Mouse (Mus musculus) activated CD4-positive, CD25-positive, alpha-beta regulatory T cell, adult 4 months (primary cell): ENCODE data around the gene Ehmt2. TPM values are rescaled to one million over a fixed set of nuclear protein-coding genes. Genes with fewer than 3 reads are reported as not detected.
A peak's percentile ranks its signal among the peaks of the same experiment; 100 is the strongest.
"Not testable (repeated sequence)": the region's sequence is repeated elsewhere in the genome, so short reads cannot be mapped to it uniquely, and the experiment has no call there.

Source experiments
- ATAC-seq: one replicate; pipeline ENCODE4 v1.8.0; 2017
- polyA plus RNA-seq, 2 experiments: library from polyadenylated mRNA; unstranded; fragments of 100-300 nt; shearing (Covaris generic); gene quantifications; one replicate each; pipeline ENCODE4 v1.2.1; 2017

Ehmt2 gene
- polyA plus RNA-seq, 2 experiments from 2014 or later, result 32.8 to 37.0 TPM

DNA sequence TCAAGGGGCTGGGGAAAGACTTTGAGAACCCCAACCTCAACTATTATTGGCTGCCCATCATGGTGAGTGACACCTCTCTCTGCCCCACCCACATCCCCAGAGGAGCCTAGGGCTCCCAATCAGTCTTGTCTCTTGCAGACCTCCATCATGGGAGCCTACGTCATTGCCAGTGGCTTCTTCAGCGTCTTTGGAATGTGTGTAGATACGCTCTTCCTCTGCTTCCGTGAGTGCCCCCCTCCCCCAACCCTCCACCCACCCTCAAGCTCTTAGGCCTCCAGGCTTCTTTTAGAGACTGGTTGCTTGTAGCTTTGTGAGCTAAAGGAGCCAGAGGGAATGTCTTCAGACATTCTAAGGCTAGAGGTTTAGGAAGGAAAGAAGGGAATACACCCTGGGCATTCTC is 30.6 kb downstream of the Ehmt2 start:
- no peak for ATAC-seq

DNA sequence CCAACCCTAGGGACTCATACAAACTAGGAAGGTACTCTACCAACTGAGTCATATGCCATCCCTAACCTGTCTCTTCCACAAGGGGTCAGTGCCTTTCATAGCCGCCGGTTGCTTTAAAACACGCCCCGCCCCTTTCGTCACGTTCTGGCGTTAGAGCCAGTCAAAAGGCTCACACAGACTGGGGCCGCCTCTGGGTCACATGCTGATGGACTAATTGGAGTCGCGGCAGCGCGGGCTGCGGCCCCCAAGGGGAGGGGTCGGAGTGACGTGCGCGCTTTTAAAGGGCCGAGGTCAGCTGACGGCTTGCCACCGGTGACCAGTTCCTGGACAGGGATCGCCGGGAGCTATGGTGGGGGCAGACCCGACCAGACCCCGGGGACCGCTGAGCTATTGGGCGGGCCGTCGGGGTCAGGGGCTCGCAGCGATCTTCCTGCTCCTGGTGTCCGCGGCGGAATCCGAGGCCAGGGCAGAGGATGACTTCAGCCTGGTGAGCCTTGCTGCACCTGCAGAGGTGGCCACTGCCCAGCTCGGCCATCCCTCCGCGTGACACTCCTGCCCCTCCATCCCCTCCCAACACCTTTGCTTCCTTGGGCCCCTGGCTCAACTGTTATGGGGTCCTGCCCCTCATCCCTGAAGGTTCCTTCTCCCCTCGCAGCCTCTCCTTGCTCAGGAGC is 32.9 kb downstream of the Ehmt2 start, which contains the start of gene Neu1:
TSS of gene Neu1 (plus strand) at position 193 of the 674 bp plus-strand sequence.
- peak; percentile 91 for ATAC-seq

DNA sequence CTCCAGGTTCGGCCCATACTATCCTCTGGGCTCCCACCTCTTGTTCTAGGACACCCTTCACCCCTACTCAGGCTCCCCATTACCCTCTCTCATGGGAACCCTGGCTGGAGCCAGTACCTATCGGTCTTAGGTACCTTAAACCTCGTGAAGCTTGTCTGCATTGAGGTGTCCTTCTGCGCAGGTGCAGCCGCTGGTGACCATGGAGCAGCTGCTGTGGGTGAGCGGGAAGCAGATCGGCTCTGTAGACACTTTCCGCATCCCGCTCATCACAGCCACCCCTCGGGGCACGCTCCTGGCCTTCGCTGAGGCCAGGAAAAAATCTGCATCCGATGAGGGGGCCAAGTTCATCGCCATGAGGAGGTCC is 33.4 kb downstream of the Ehmt2 start:
- peak; percentile 17 for ATAC-seq

DNA sequence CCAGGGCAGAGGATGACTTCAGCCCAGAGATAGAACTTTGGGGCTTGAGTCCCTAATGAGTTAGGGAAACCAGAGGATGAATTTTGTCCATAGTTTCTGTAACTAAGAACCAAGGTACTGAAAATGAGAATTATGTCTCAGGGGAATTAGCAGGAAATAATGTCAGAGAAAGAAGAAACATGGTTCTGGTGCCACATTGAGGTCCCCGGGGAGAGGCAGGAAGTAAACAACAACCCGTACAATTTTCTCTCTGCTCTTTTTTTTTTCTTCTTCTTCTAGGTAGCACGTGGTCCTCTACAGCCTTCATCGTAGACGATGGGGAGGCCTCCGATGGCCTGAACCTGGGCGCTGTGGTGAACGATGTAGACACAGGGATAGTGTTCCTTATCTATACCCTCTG is 34.0 kb downstream of the Ehmt2 start:
- ATAC-seq, result peak; percentile 20

DNA sequence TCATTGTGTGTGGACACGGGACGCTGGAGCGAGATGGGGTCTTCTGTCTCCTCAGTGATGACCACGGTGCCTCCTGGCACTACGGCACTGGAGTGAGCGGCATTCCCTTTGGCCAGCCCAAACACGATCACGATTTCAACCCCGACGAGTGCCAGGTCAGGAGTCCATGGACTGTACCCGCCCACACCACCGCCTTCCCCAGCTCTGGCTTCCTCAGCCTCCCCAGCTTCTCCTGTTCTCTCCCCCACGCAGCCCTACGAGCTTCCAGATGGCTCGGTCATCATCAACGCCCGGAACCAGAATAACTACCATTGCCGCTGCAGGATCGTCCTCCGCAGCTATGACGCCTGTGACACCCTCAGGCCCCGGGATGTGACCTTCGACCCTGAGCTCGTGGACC is 35.8 kb downstream of the Ehmt2 start:
- ATAC-seq, result no peak

DNA sequence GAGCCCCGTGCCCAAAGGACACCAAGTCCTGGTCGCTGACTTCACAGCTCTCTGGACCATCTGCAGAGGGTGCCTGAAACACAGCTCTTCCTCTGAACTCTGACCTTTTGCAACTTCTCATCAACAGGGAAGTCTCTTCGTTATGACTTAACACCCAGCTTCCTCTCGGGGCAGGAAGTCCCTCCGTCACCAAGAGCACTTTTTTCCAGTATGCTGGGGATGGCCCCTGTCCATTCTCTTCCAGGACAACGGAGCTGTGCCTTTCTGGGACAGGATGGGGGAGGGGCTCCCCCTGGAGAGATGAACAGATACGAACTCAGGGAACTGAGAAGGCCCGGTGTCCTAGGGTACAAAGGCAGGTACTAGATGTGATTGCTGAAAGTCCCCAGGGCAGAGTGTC is 36.6 kb downstream of the Ehmt2 start:
- ATAC-seq, result no peak

DNA sequence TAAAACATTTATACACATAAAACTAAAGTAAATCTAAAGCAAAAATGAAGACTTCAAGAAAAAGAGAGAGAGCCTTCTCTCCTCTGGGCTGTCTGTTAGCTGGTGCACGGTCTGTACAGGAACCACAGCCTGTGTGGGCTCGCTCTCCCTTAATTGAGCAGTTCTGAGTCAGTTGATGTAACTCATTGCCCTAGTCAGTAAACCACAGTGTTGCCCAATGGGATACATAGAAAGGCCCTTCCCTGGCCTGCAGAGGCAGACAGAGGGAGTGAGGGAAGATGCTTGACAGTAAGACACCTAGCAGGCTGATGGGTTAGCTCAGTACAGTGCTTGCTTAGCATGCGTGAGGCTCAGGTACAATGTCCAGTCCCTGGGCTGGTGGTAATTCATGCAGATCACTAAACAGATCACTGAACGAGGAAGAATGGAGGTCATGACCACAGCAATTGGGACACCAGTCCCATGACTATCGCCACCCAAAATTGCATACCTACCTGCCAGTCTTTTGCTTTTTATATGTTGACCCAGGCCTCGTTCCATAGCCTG is 39.8 kb downstream of the Ehmt2 start:
- ATAC-seq, result no peak

DNA sequence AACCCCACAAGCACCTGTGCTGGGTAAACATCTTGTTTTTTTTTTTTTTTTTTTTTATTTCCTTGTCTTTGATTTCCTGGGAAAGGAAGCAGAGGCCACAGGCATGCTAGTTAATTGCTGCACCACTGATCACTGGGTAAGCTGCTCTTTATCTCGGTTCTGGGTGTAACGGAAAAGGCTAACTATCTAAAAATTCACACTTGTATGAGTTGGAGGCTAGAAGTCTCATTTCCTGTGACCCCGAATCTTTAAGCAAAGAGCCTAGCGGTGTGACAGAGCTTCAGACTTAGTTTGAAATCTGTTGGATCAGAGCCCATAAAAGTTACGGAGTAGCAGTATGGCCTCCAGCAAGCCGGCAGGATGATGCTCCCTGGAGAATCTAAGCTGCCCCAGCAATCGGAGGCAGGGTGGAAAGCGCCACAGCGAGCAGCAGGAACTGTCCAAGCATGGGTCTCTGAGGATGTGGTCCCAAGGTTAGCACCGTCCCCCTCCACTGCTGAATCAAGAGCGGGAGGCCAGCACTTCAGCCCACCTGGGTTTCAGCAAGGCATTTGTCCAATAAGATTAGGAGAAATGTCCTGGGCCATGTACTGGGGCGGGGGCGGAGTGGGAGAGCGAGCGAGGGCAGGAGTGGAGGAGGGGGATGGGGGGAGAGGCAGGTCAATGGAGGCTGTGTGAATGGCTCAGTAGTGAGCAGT is 43.2 kb downstream of the Ehmt2 start:
- no peak for ATAC-seq

DNA sequence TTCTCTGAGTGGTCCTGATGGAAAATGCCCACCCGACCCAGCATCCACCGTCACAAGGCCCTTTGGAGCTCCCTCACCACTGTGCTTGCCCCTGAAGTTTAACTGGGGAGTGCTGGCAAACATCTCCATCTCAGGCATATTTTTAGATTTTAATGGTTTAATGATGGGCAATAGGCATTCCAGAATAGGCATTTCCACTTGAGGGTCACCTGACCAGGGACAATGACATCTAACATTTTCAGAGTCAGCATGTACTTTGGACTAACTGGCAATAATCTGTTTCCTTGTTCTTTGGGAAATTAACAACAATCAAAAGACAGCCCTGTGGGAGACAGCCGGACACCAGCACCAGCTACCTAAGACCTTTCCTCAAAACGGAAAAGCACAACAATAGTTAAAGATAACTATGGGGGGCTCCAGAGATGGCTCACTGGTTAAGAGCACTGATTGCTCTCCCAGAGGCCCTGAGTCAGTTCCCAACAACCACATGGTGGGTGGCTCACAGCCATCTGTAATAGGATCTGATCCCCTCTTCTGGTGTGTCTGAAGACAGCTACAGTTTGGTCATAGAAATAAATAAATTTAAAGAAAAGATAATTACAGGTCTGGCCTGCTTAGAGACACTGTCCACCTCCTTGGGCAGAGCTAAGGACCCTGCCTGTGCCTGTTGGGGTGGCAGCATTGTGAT is 45.0 kb downstream of the Ehmt2 start:
- ATAC-seq, result no peak

DNA sequence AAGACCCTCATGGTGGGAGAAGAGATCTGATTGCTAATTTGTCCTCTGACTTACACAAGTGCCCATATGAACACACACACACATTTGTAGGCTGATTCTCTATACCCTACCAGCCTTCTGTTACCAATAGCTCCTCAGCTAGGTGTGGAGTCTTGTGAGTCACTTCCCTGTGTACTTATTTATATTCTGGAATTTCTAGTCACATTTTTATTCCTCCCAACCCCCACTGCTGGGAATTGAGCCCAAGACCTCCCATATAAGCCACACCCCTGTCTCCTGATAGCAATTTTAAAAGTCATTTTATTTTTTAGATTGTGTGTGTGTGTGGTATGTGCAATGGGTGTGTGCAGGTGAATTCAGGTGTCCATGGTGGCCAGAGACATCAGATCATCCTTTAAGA is 46.1 kb downstream of the Ehmt2 start:
- ATAC-seq, result no peak

DNA sequence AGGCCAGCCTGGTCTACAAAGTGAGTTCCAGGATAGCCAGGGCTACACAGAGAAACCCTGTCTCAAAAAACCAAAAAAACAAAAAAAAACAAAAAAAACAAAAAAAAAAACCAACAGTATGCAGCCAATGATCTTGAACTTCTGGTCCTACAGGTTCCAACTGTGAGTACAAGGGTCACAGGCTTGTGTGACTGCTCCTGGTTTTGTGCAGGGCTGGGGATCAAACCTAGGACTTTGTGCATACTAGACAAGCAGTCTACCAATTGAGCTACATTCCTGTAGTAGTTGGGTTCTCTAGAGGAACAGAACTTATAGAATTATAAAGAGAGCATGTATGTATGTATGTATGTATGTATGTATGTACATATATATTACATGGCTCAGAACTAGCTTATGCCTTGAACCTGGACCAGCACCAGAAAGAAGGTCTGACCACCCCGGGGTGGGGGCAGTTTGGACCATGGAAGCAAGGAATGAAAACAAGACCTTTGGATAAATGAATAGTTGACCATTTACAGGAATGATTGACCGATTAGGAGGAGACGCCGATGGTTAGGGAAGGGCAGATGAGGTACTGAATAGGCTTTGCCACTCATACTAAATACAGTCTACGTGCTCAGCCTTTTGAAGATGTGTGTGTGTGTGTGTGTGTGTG is 48.3 kb downstream of the Ehmt2 start:
- ATAC-seq, result no peak

DNA sequence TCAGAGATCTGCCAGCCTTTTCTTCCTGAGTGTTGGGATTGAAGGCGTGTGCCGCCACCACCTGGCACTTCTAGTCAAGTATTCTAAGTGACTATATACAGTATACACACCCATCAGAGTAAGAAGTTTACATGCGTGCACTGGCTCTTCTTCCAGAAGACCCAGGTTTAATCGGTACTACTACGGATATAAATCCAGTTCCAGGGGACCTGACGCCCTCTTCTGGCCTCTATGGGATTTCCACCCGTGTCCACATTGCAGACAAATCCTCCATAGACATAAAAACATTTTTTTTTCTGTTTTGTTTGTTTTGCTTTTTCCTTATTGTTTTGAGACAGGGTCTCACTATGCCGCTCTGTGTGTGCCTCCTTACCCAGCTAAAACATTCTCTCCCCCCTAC is 49.3 kb downstream of the Ehmt2 start:
- ATAC-seq, result no peak

DNA sequence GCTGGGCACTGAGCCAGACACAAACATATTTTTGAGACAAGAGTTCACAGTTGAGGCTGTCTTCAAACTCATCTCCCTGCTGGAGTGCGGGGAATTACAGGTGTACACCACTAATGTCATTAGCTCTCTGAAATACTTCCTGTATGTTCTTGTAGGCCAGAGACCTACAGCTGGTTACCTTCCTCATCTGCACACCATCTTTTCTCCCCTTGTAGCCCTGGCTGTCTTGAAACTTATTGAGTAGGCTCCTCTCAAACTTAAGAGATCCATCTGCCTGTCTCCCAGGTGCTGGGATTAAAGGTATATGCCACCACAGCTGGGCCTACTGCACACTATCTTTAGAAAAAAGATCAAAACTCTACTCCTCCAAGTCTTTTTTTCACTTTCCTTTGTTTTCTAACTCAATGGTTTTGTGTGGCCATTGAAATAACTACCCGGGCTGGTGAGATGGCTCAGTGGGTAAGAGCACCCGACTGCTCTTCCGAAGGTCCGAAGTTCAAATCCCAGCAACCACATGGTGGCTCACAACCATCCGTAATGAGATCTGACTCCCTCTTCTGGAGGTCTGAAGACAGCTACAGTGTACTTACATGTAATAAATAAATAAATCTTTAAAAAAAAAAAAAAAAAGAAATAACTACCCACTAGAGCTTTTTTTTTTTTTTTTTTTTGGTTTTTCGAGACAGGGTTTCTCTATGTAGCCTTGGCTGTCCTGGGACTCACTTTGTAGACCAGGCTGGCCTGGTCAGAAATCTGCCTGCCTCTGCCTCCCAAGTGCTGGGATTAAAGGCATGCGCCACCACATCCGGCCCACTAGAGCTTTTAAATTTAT is 50.7 kb downstream of the Ehmt2 start:
- ATAC-seq, result not testable (repeated sequence)

DNA sequence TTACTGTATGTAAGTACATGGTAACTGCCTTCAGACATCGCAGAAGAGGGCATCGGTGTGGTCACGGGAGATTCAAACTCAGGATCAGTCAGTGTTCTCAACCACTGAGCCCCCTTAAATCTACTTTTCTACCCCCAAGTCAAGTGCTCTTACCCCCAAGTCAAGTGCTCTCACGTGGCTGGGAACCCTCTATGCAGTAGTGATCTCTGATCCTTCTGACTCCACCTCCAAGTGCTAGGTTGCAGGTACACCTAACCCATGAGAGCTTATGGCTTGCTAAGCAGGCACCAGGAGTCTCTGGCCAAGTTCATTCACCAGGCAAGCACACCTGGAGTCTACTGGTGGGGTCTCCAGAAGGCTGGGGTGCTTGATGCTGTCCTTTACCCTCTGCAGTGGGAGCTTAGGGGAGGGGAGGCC is 51.3 kb downstream of the Ehmt2 start:
- no peak for ATAC-seq

DNA sequence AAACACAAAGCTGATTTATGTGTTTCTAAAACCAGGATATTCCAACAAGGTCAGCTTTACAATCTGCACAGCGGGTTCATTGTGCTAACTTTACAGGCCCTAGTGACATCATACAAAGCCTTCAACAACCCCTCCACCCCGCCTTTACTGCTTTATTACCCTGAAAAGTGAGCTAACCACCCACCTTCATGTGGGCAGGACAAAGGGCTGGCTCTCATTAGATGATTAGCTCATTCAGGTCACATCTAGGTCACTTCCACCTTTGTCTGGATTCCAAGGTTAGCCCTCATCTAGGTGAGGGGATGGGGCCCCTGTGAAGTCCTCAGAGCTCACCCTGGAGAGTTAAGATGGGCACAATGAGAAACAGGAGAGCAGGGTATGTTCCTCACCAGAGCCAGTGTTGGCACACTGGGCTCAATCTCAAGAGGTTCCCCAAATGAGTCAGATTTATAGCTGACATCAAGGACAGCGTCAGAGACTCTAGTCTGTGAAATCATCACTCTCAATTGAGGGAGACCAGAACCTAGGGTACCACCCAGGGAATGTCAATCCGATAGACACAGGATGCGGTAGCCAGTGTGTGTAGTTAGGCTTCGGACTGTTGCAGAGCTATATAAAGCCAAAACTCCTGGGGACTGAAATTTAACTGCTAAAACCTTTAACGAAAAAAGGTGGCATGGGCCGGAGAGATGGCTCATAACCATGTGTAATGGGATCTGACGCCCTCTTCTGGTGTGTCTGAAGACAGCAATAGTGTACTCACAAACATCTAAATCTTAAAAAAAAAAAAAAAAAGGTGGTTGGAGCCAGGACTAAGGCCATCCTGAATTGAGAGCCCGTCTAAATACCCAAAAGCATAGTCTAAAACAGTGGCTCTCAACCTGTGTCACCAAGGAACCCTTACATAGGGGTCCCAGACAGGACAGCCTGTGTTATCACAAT is 52.5 kb downstream of the Ehmt2 start:
- no peak for ATAC-seq

DNA sequence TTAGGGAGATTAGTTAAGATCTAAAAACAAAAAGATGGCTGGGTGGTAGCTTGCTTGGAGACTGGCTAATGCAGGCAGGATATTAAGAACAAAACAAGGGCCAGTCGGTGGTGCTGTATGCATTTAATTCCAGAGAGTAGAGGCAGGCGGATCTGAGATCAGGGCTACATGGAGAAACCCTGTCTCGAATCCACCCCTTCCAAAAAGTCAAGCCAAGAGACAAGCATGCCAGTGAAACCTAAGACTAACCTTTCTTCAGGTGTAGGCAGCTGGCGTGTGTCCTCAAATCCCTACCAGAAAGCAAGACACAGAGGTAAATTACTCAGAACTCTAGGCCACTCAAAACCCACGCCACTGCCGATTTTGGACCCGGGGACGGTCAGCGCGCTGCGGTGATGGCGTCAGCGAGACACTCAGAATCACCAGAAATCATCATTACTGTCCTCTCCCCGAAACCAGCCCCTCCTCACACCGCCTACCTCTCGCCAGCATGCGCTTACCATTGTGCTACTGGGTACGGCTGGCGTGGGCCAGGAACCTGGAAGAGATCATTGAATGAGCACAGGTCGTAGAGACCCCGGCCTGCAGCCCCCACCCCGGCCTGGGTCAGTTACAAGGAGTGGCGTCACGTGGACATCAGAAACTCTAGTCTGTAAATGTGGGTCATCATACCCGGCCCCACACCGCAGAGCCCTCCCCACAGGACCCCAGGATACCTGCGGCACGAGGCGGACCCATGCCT is 53.5 kb downstream of the Ehmt2 start:
- no peak for ATAC-seq

DNA sequence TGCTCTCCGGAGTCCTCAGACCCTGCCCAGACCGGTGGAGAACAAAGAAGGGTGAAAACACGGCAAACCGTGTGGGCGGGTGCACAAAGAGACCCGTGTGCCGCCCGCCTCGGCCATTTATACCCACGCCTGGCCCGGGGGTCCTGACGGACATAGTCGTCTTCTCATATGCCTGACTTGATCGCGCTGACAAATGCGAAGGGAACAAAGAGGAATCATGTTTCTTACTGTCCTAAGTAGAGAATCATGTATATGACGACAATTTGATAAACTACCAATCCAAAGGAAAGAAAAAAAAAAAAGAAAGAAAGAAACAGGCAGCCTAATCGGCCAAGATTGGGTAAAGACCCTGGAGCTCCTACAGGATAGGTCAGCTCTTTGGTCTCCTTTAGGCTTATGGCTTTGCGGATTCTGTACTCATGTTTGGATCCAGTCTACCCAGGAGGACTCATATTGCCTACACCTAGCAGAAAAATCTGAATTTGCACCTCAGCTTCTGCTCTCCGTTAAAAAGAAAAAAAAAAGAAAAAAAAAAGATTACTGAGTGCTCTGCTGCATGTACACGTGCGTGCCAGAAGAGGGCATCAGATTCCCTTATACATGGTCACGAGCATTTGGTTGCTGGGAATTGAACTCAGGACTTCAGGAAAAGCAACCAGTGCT is 54.2 kb downstream of the Ehmt2 start:
- ATAC-seq, result peak; percentile 52

DNA sequence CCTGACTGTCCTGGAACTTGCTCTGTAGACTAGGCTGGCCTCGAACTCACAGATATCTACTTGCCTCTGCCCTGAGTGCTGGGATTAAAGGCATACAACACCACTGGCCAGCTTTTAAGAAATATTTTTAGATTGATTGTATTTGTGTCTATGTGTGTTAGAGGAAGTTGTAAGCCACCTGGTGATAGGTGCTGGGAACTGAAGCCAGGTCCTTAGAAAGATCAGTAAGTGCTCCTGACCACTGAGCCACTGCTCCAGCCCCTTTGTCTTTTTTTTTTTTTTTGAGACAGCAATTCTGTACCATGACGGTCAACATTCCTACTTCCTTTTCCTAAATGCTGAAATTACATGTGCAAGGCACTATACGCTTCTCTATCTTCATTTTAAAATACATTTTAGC is 55.0 kb downstream of the Ehmt2 start:
- ATAC-seq, result no peak

DNA sequence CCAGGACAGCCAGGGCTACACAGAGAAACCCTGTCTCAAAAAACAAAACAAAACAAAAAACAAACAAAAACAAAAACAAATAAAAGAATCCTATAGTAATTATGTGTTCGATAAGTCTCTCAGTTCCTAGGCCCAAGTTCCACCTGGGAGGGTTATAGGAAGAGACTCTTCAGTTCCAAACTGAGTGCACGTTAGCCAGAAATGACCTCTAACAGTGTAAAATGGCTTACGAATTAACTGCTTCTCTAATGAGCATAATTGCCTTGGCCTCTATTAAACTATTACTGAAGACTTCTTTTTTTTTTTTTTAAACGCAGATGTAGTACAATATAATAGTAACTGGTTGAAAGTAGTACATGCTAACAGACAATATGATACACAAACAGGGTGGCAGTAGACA is 55.6 kb downstream of the Ehmt2 start:
- no peak for ATAC-seq

DNA sequence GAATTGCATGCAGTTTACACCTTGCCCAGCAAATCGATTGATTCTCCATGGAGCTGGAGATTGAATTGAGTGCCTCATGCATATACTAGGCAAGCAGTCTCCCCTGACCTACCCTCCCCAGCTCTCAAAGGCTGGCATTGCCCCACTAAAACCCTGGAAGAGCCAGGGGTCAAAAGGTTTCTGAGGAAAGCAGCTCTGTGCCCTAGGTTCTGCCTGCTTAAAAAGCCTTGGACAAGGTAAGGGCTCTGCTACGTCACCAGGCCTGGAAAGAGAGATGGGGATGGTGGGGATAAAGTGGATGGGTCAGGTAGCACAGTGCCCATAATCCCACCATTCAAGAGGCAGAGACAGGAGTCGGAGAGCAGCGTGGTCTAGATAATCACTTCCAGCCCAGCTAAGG is 56.6 kb downstream of the Ehmt2 start:
- no peak for ATAC-seq
